Mouse (Mus musculus) embryonic fibroblast, embryonic 13.5 days (primary cell): Measurements from ENCODE around the gene Cnp.

Experiments
- CTCF ChIP-seq: IDR thresholded peaks from 2 replicates; pipeline ENCODE4 v1.5.1; 2011; ENCODE audit warnings: mild to moderate bottlenecking, control low read depth, low read length, moderate library complexity, borderline replicate concordance; ENCODE audit not compliant: insufficient read depth
- POLR2A ChIP-seq: IDR thresholded peaks from 2 replicates; pipeline ENCODE4 v1.6.1; 2011; ENCODE audit warnings: low read depth, mild to moderate bottlenecking, control low read depth, low read length, moderate library complexity

DNA sequence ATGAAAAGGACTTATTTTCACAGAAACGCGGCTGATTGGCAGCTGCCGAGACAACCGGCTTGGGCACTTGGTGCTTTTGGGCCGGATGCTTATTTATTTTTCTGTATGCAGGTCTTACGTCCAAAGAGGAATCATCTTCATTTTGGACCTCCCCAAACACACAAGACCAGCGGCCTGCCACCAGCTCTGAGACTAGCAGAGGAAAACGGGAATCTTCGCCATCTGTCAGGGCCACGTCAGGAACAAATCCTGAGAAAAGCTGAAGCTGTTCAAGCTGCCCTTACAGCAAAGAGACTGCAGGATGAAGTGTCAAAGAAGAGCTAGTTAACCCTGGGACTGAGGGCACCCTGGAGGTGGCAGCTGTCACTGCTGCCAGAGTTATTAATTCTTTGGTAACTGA, 30.7 kb downstream of the Cnp start:
- no peak for TF ChIP-seq POLR2A
- no peak for TF ChIP-seq CTCF
